Mouse (Mus musculus): ENCODE measurements around the gene Limd1. TPM values are rescaled to one million over a fixed set of nuclear protein-coding genes. Genes with fewer than 3 reads are reported as not detected.

Gene Limd1
- 68.4 TPM for polyA plus RNA-seq (2015; fragmentation: Illumina TruSeq; extraction: RNeasy Lipid Tissue Mini Kit (QIAGEN cat#74804); ENCODE audit: insufficient read depth, low replicate concordance)

DNA sequence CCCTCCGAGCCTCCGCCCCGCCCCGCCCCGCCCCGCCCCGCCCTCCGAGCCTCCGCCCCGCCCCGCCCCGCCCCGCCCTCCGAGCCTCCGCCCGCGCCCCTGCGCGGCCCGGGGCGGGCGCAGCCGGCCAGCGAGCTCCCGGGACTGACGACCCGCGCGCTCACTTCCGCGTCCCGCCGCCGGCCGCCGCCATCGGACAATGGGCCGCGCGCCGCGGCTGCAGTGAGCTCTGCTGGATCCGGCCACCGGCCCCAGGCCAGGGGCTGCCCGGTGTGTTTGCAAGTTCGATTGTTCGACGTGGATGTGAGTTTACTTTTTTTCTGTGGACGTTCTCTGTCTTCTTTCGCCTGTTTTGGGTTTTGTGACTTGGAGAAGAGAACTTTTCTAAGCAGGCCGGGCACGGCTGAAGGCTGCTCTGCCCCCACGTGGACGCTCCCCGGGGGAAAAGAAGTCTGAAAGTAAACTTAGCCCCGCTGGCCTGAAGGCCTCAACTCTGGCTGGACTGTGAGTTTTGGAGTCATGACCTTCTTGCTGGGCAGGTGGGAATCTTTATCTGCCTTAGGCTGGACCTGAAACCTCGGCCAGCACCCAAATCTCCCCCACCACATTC lies at the start of gene Limd1:
Limd1 (plus strand) TSS at position 121 of the 610 bp plus-strand sequence.

DNA sequence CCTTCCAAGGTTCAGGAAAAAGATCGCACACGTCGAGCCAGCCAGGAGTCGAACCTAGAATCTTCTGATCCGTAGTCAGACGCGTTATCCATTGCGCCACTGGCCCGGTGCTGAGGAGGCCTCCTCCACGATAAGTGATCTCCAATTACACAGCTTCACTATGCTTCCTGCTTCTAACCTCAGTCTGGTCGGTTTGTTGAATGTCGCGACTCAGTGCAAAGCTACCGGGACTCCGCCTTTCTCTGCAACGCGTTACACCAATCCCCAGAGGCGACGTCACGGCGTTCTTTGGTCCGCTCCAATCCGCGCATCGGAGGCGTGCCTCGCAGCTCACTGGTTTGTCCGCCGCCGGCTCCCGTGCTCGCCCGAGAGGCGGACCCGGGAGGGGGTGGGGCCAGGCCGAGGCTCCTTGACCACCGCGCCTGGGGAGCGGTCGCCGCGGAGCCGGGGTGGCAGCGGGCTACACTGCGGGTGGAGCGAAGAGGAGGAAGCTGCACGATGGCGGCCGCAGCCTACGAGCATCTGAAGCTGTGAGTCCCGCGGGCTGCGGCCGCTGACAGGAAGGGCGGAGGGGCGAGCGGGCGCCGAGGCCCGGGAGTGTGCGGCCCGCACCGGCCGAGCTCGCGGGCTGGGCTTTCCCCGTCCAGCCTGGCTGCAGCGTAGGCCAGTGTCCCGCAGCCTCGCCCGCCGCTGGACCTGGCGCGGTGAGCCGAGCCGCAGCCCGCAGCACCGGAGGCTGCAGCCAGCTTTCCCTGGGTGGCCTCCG lies 51.1 kb downstream of the Limd1 start, which contains the start of gene Sacm1l:
Sacm1l (plus strand) TSS at position 368 of the 766 bp plus-strand sequence.

Other genes starting within 250 kb of the Limd1 start
- 1.7 TPM for gene Tmem158, start 217.9 kb upstream of the Limd1 start, polyA plus RNA-seq (2015; fragmentation: Illumina TruSeq; extraction: RNeasy Lipid Tissue Mini Kit (QIAGEN cat#74804); ENCODE audit: insufficient read depth, low replicate concordance)
- gene Lars2, start 111.8 kb upstream of the Limd1 start, polyA plus RNA-seq (2015; fragmentation: Illumina TruSeq; extraction: RNeasy Lipid Tissue Mini Kit (QIAGEN cat#74804); ENCODE audit: insufficient read depth, low replicate concordance) = 27.4 TPM
- gene Sacm1l, start 51.1 kb downstream of the Limd1 start, polyA plus RNA-seq (2015; fragmentation: Illumina TruSeq; extraction: RNeasy Lipid Tissue Mini Kit (QIAGEN cat#74804); ENCODE audit: insufficient read depth, low replicate concordance) = 62.1 TPM
- gene Slc6a20b, start 153.9 kb downstream of the Limd1 start, polyA plus RNA-seq (2015; fragmentation: Illumina TruSeq; extraction: RNeasy Lipid Tissue Mini Kit (QIAGEN cat#74804); ENCODE audit: insufficient read depth, low replicate concordance) = 0.10 TPM
- 22.5 TPM for gene Ccr9, start 199.7 kb downstream of the Limd1 start, polyA plus RNA-seq (2015; fragmentation: Illumina TruSeq; extraction: RNeasy Lipid Tissue Mini Kit (QIAGEN cat#74804); ENCODE audit: insufficient read depth, low replicate concordance)
- gene Slc6a20a, start 200.2 kb downstream of the Limd1 start, polyA plus RNA-seq (2015; fragmentation: Illumina TruSeq; extraction: RNeasy Lipid Tissue Mini Kit (QIAGEN cat#74804); ENCODE audit: insufficient read depth, low replicate concordance) = 4.9 TPM
- 37.0 TPM for gene Lztfl1, start 239.0 kb downstream of the Limd1 start, polyA plus RNA-seq (2015; fragmentation: Illumina TruSeq; extraction: RNeasy Lipid Tissue Mini Kit (QIAGEN cat#74804); ENCODE audit: insufficient read depth, low replicate concordance)

Data from spleen, adult 10 weeks (tissue).